Mouse (Mus musculus) hindbrain, embryonic 14.5 days (tissue): ENCODE measurements at regions not wholly inside any gene's neighbourhood (a gene's known extent, or its start where the extent isn't known, plus 50 kb on each side); places are given as distances from the start of the nearest gene placed in this dataset.

ENCODE experiments used
- ATAC-seq: fragments of 200-750 bp; cut with Nextera tagmentation; 2 replicates; pipeline ENCODE4 v1.8.0; 2017; ENCODE audit warnings: moderate number of reproducible peaks, mild to moderate bottlenecking, moderate TSS enrichment, moderate library complexity; ENCODE audit not compliant: low FRiP score
- DNase-seq: peaks from one replicate; pipeline ENCODE4 v3.0.0-alpha.2; 2015; ENCODE audit warnings: low spot score
- H3K27ac ChIP-seq: fragments of 300-500 bp; sonication (generic); 2 replicates; pipeline ENCODE4 v1.5.1; 2014; ENCODE audit warnings: mild to moderate bottlenecking, moderate library complexity
- H3K27me3 ChIP-seq: fragments of 300-500 bp; sonication (generic); 2 replicates; pipeline ENCODE4 v1.6.1; 2014; ENCODE audit warnings: mild to moderate bottlenecking, low read length, mixed read lengths; ENCODE audit not compliant: control insufficient read depth, insufficient read depth
- H3K36me3 ChIP-seq: fragments of 300-500 bp; sonication (generic); replicated peaks from 2 replicates; pipeline ENCODE4 v1.6.1; 2014; ENCODE audit not compliant: control insufficient read depth, insufficient read depth
- H3K4me1 ChIP-seq: fragments of 300-500 bp; sonication (generic); replicated peaks from 2 replicates; pipeline ENCODE4 v1.6.1; 2014; ENCODE audit warnings: antibody characterized with exemption, low read length, mixed read lengths; ENCODE audit not compliant: control insufficient read depth, insufficient read depth
- H3K4me2 ChIP-seq: fragments of 300-500 bp; sonication (generic); replicated peaks from 2 replicates; pipeline ENCODE4 v1.6.1; 2014; ENCODE audit warnings: mild to moderate bottlenecking, moderate library complexity
- H3K4me3 ChIP-seq: fragments of 300-500 bp; sonication (generic); replicated peaks from 2 replicates; pipeline ENCODE4 v1.5.1; 2014; ENCODE audit warnings: mild to moderate bottlenecking, low read length
- H3K9ac ChIP-seq: fragments of 300-500 bp; sonication (generic); 2 replicates; pipeline ENCODE4 v1.6.1; 2014
- H3K9me3 ChIP-seq: fragments of 300-500 bp; sonication (generic); 2 replicates; pipeline ENCODE4 v1.6.1; 2016; ENCODE audit warnings: low read length; ENCODE audit not compliant: control insufficient read depth
- WGBS: fragments of 180-500 bp; shearing (Covaris S2); extraction: QIAGEN DNeasy Blood & Tissue Kit; methylation state at CpG from one replicate; pipeline ENCODE4 v1.1.7; 2014; 5-methylcytosine and 5-hydroxymethylcytosine counted together

GRCm38 (mm10) chr8:46403877-46404560 is 66.8 kb upstream of the Acsl1 start:
- WGBS, result 89% methylated on average over 5 of the region's 5 CpGs
- no peak overlapping the region for H3K4me3 ChIP-seq
- H3K9ac ChIP-seq, result no peak overlapping the region
- no peak for ATAC-seq
- no peak overlapping the region for H3K27ac ChIP-seq
- H3K4me1 ChIP-seq, result no peaks in the 10 kb centered on the region
- no peak overlapping the region for H3K4me2 ChIP-seq
- H3K27me3 ChIP-seq, result no peaks in the 10 kb centered on the region
- no peaks in the 10 kb centered on the region for H3K9me3 ChIP-seq
- no peak for DNase-seq
- H3K36me3 ChIP-seq, result no peaks in the 10 kb centered on the region

- 93% methylated on average over 7 of the region's 7 CpGs for WGBS
- Histone ChIP-seq H3K4me2 (no peak overlapping the region), H3K4me1 (no peaks in the 10 kb centered on the region), H3K36me3 (no peaks in the 10 kb centered on the region), H3K27me3 (no peaks in the 10 kb centered on the region), H3K9ac (no peak overlapping the region), H3K4me3 (no peak overlapping the region), H3K9me3 (no peaks in the 10 kb centered on the region), H3K27ac (no peak overlapping the region)
- ATAC-seq, result no peak
- no peak for DNase-seq
These were observed 62.0 kb upstream of the Acsl1 start for GRCm38 (mm10) chr8:46408886-46409285.

- no peak overlapping the region for H3K27ac ChIP-seq
- H3K4me2 ChIP-seq, result no peak overlapping the region
- WGBS, result 73% methylated on average over 2 of the region's 2 CpGs
- no peak overlapping the region for H3K4me3 ChIP-seq
- H3K4me1 ChIP-seq, result no peaks in the 10 kb centered on the region
- H3K9ac ChIP-seq, result no peak overlapping the region
- DNase-seq, result no peak
- no peaks in the 10 kb centered on the region for H3K9me3 ChIP-seq
- H3K36me3 ChIP-seq, result no peaks in the 10 kb centered on the region
- no peaks in the 10 kb centered on the region for H3K27me3 ChIP-seq
- ATAC-seq, result no peak
These were observed 61.5 kb upstream of the Acsl1 start for GRCm38 (mm10) chr8:46409296-46409695.

GRCm38 (mm10) chr8:46411877-46412625 is 58.8 kb upstream of the Acsl1 start:
- Histone ChIP-seq H3K9me3 (no peaks in the 10 kb centered on the region), H3K27ac (no peak overlapping the region), H3K4me3 (no peak overlapping the region), H3K9ac (no peak overlapping the region), H3K27me3 (no peaks in the 10 kb centered on the region), H3K4me2 (no peak overlapping the region), H3K36me3 (no peaks in the 10 kb centered on the region), H3K4me1 (no peaks in the 10 kb centered on the region)
- no peak for DNase-seq
- 89% methylated on average over 11 of the region's 11 CpGs for WGBS
- ATAC-seq, result no peak

GRCm38 (mm10) chr8:46413349-46414024 is 57.4 kb upstream of the Acsl1 start:
- H3K27me3 ChIP-seq, result no peaks in the 10 kb centered on the region
- no peak overlapping the region for H3K4me3 ChIP-seq
- no peak overlapping the region for H3K4me2 ChIP-seq
- no peak overlapping the region for H3K9ac ChIP-seq
- H3K36me3 ChIP-seq, result no peaks in the 10 kb centered on the region
- no peaks in the 10 kb centered on the region for H3K9me3 ChIP-seq
- ATAC-seq (no peak), DNase-seq (no peak)
- WGBS, result 84% methylated on average over 9 of the region's 9 CpGs
- H3K27ac ChIP-seq, result no peak overlapping the region
- no peaks in the 10 kb centered on the region for H3K4me1 ChIP-seq

- H3K27ac ChIP-seq, result no peak overlapping the region
- H3K4me2 ChIP-seq, result no peak overlapping the region
- no peaks in the 10 kb centered on the region for H3K9me3 ChIP-seq
- H3K36me3 ChIP-seq, result no peaks in the 10 kb centered on the region
- H3K4me1 ChIP-seq, result no peaks in the 10 kb centered on the region
- ATAC-seq, result no peak
- no peaks in the 10 kb centered on the region for H3K27me3 ChIP-seq
- no peak overlapping the region for H3K4me3 ChIP-seq
- 84% methylated on average over 6 of the region's 6 CpGs for WGBS
- no peak for DNase-seq
- no peak overlapping the region for H3K9ac ChIP-seq
These were observed 56.0 kb upstream of the Acsl1 start for GRCm38 (mm10) chr8:46414874-46415273.

GRCm38 (mm10) chr8:46419402-46419801 is 51.4 kb upstream of the Acsl1 start:
- Histone ChIP-seq H3K4me3 (no peak overlapping the region), H3K27ac (no peak overlapping the region), H3K9me3 (no peaks in the 10 kb centered on the region), H3K4me1 (no peaks in the 10 kb centered on the region), H3K9ac (no peak overlapping the region), H3K36me3 (no peaks in the 10 kb centered on the region), H3K27me3 (no peaks in the 10 kb centered on the region), H3K4me2 (no peak overlapping the region)
- 79% methylated on average over 5 of the region's 5 CpGs for WGBS
- ATAC-seq, result no peak
- no peak for DNase-seq

- no peak overlapping the region for H3K4me3 ChIP-seq
- H3K4me1 ChIP-seq, result no peaks in the 10 kb centered on the region
- no peak for DNase-seq
- WGBS, result 94% methylated on average over 8 of the region's 8 CpGs
- no peaks in the 10 kb centered on the region for H3K9me3 ChIP-seq
- H3K27ac ChIP-seq, result no peak overlapping the region
- no peak overlapping the region for H3K9ac ChIP-seq
- no peak overlapping the region for H3K4me2 ChIP-seq
- H3K36me3 ChIP-seq, result no peaks in the 10 kb centered on the region
- no peak for ATAC-seq
- no peaks in the 10 kb centered on the region for H3K27me3 ChIP-seq
These were observed 50.4 kb upstream of the Acsl1 start for GRCm38 (mm10) chr8:46420476-46420875.
